Mouse (Mus musculus): ENCODE data around the gene Cux1. TPM values are rescaled to one million over a fixed set of nuclear protein-coding genes. Genes with fewer than 3 reads are reported as not detected.
A peak's percentile ranks its signal among the peaks of the same experiment; 100 is the strongest.

Gene Cux1
- 82.3 and 84.4 TPM in 2 replicates for polyA plus RNA-seq (2016; fragmentation: Nextera tagmentation; extraction: Ambion mirVana)

- peaks cover 40% of the 10 kb centered on the region for H3K4me1 ChIP-seq (replicated peaks)
- peak within 1 kb of the TSS; percentile 89 for H3K27ac ChIP-seq
- under 1% methylated on average over 69 of the region's 103 CpGs for whole genome bisulfite sequencing
- no peaks in the 10 kb centered on the region for H3K9me3 ChIP-seq
- H3K36me3 ChIP-seq, result no peaks in the 10 kb centered on the region
- H3K27me3 ChIP-seq, result peaks cover 38% of the 10 kb centered on the region
- H3K9ac ChIP-seq (replicated peaks), result peak within 1 kb of the TSS; percentile 90
- ATAC-seq (ENCODE audit: insufficient number of reproducible peaks, insufficient read depth, low FRiP score, low TSS enrichment, low read depth), result peak; percentile 77
- peak within 1 kb of the TSS; percentile 96 for H3K4me2 ChIP-seq
- H3K4me3 ChIP-seq (replicated peaks), result peak within 1 kb of the TSS; percentile 91
Measured at GRCm38 (mm10) chr5:136567176-136568025, at the start of gene Cux1. Cux1 (minus strand) TSS chr5:136567490.

GRCm38 (mm10) chr5:136612391-136612790 is 45.1 kb upstream of the Cux1 start:
- 69% methylated on average over 1 of the region's 1 CpGs for WGBS
- H3K27ac ChIP-seq, result no peak overlapping the region

GRCm38 (mm10) chr5:136608814-136609434 is 41.6 kb upstream of the Cux1 start:
- H3K36me3 ChIP-seq, result no peaks in the 10 kb centered on the region
- no peak overlapping the region for H3K4me2 ChIP-seq
- no peaks in the 10 kb centered on the region; the same call in 1 of the 2 replicates for H3K27me3 ChIP-seq
- 41% methylated on average over 6 of the region's 6 CpGs for WGBS
- no peak for ATAC-seq (ENCODE audit: insufficient number of reproducible peaks, insufficient read depth, low FRiP score, low TSS enrichment, low read depth)
- no peaks in the 10 kb centered on the region for H3K9me3 ChIP-seq
- H3K27ac ChIP-seq, result no peak overlapping the region
- H3K4me3 ChIP-seq (replicated peaks), result no peak overlapping the region
- H3K4me1 ChIP-seq (replicated peaks), result no peaks in the 10 kb centered on the region
- H3K9ac ChIP-seq (replicated peaks), result no peak overlapping the region

More at GRCm38 (mm10) chr5:136612391-136612790, 45.1 kb upstream of the Cux1 start:
- no peak overlapping the region for H3K4me3 ChIP-seq (replicated peaks)
- H3K9me3 ChIP-seq, result no peaks in the 10 kb centered on the region
- no peak; the same call in 1 of the 2 replicates for ATAC-seq (ENCODE audit: insufficient number of reproducible peaks, insufficient read depth, low FRiP score, low TSS enrichment, low read depth)
- H3K9ac ChIP-seq (replicated peaks), result no peak overlapping the region
- no peaks in the 10 kb centered on the region for H3K36me3 ChIP-seq
- peaks cover 5% of the 10 kb centered on the region; the same call in 1 of the 2 replicates for H3K27me3 ChIP-seq
- H3K4me1 ChIP-seq (replicated peaks), result no peaks in the 10 kb centered on the region
- H3K4me2 ChIP-seq, result no peak overlapping the region

GRCm38 (mm10) chr5:136605144-136605543 is 37.9 kb upstream of the Cux1 start:
- no peak overlapping the region for H3K4me2 ChIP-seq
- no peak overlapping the region for H3K9ac ChIP-seq (replicated peaks)
- no peaks in the 10 kb centered on the region for H3K4me1 ChIP-seq (replicated peaks)
- H3K4me3 ChIP-seq (replicated peaks), result no peak overlapping the region
- no peaks in the 10 kb centered on the region for H3K36me3 ChIP-seq
- no peaks in the 10 kb centered on the region for H3K9me3 ChIP-seq
- no peaks in the 10 kb centered on the region; the same call in 1 of the 2 replicates for H3K27me3 ChIP-seq
- 84% methylated on average over 11 of the region's 11 CpGs for WGBS
- no peak overlapping the region for H3K27ac ChIP-seq
- no peak for ATAC-seq (ENCODE audit: insufficient number of reproducible peaks, insufficient read depth, low FRiP score, low TSS enrichment, low read depth)

- no peak for ATAC-seq (ENCODE audit: insufficient number of reproducible peaks, insufficient read depth, low FRiP score, low TSS enrichment, low read depth)
- H3K36me3 ChIP-seq, result no peaks in the 10 kb centered on the region
Measured at GRCm38 (mm10) chr5:136603176-136603964, 36.1 kb upstream of the Cux1 start.

GRCm38 (mm10) chr5:136600511-136600910 is 33.2 kb upstream of the Cux1 start:
- Histone ChIP-seq H3K4me3 (replicated peaks) (no peak overlapping the region), H3K4me1 (replicated peaks) (no peaks in the 10 kb centered on the region), H3K4me2 (no peak overlapping the region), H3K9me3 (no peaks in the 10 kb centered on the region), H3K27me3 (no peaks in the 10 kb centered on the region; the same call in 1 of the 2 replicates), H3K9ac (replicated peaks) (no peak overlapping the region), H3K27ac (no peak overlapping the region), H3K36me3 (no peaks in the 10 kb centered on the region)
- WGBS, result 70% methylated on average over 5 of the region's 5 CpGs
- ATAC-seq (ENCODE audit: insufficient number of reproducible peaks, insufficient read depth, low FRiP score, low TSS enrichment, low read depth), result no peak

More at GRCm38 (mm10) chr5:136603176-136603964, 36.1 kb upstream of the Cux1 start:
- Histone ChIP-seq H3K4me1 (replicated peaks) (no peaks in the 10 kb centered on the region), H3K4me3 (replicated peaks) (no peak overlapping the region), H3K4me2 (no peak overlapping the region), H3K27ac (no peak overlapping the region), H3K27me3 (no peaks in the 10 kb centered on the region; the same call in 1 of the 2 replicates), H3K9ac (replicated peaks) (no peak overlapping the region), H3K9me3 (no peaks in the 10 kb centered on the region)
- 80% methylated on average over 13 of the region's 13 CpGs for WGBS

GRCm38 (mm10) chr5:136594896-136595540 is 27.7 kb upstream of the Cux1 start:
- no peak for ATAC-seq (ENCODE audit: insufficient number of reproducible peaks, insufficient read depth, low FRiP score, low TSS enrichment, low read depth)
- Histone ChIP-seq H3K4me3 (replicated peaks) (no peak overlapping the region), H3K27ac (0 out of 2 replicates have a peak overlapping the region, but pooled peaks have one; percentile 14), H3K36me3 (no peaks in the 10 kb centered on the region), H3K4me2 (0 out of 2 replicates have a peak overlapping the region, but pooled peaks have one; percentile 7), H3K4me1 (replicated peaks) (0 out of 2 replicates have a peak, but pooled peaks cover 4% of the 10 kb centered on the region), H3K27me3 (0 out of 2 replicates have a peak, but pooled peaks cover 3% of the 10 kb centered on the region), H3K9me3 (no peaks in the 10 kb centered on the region), H3K9ac (replicated peaks) (no peak overlapping the region)
- 52% methylated on average over 8 of the region's 8 CpGs for WGBS

- H3K9ac ChIP-seq (replicated peaks), result no peak overlapping the region
- ATAC-seq (ENCODE audit: insufficient number of reproducible peaks, insufficient read depth, low FRiP score, low TSS enrichment, low read depth), result no peak
- WGBS, result 82% methylated on average over 8 of the region's 8 CpGs
- H3K4me3 ChIP-seq (replicated peaks), result no peak overlapping the region
- no peaks in the 10 kb centered on the region for H3K36me3 ChIP-seq
- H3K4me2 ChIP-seq, result no peak overlapping the region
- H3K9me3 ChIP-seq, result no peaks in the 10 kb centered on the region
- H3K27me3 ChIP-seq, result peaks cover 8% of the 10 kb centered on the region; the same call in 1 of the 2 replicates
- H3K4me1 ChIP-seq (replicated peaks), result 0 out of 2 replicates have a peak, but pooled peaks cover 4% of the 10 kb centered on the region
- no peak overlapping the region for H3K27ac ChIP-seq
Measured at GRCm38 (mm10) chr5:136591816-136592499, 24.7 kb upstream of the Cux1 start.

- peaks cover 9% of the 10 kb centered on the region; the same call in 1 of the 2 replicates for H3K27me3 ChIP-seq
- no peak overlapping the region for H3K4me2 ChIP-seq
- ATAC-seq (ENCODE audit: insufficient number of reproducible peaks, insufficient read depth, low FRiP score, low TSS enrichment, low read depth), result no peak
- H3K4me1 ChIP-seq (replicated peaks), result 0 out of 2 replicates have a peak, but pooled peaks cover 4% of the 10 kb centered on the region
- 54% methylated on average over 2 of the region's 2 CpGs for WGBS
- H3K27ac ChIP-seq, result no peak overlapping the region
- no peaks in the 10 kb centered on the region for H3K9me3 ChIP-seq
- no peaks in the 10 kb centered on the region for H3K36me3 ChIP-seq
- no peak overlapping the region for H3K4me3 ChIP-seq (replicated peaks)
- no peak overlapping the region for H3K9ac ChIP-seq (replicated peaks)
Measured at GRCm38 (mm10) chr5:136589002-136589401, 21.7 kb upstream of the Cux1 start.

GRCm38 (mm10) chr5:136588471-136588870 is 21.2 kb upstream of the Cux1 start:
- WGBS, result 66% methylated on average over 3 of the region's 3 CpGs
- no peaks in the 10 kb centered on the region for H3K36me3 ChIP-seq
- no peaks in the 10 kb centered on the region for H3K9me3 ChIP-seq
- H3K9ac ChIP-seq (replicated peaks), result no peak overlapping the region
- H3K4me3 ChIP-seq (replicated peaks), result no peak overlapping the region
- ATAC-seq (ENCODE audit: insufficient number of reproducible peaks, insufficient read depth, low FRiP score, low TSS enrichment, low read depth), result no peak
- 0 out of 2 replicates have a peak, but pooled peaks cover 4% of the 10 kb centered on the region for H3K4me1 ChIP-seq (replicated peaks)
- H3K4me2 ChIP-seq, result no peak overlapping the region
- H3K27me3 ChIP-seq, result peaks cover 14% of the 10 kb centered on the region; the same call in 1 of the 2 replicates
- H3K27ac ChIP-seq, result no peak overlapping the region
